17 mouse cellular contexts compared by ENCODE assay signal in the genomic region with DNA sequence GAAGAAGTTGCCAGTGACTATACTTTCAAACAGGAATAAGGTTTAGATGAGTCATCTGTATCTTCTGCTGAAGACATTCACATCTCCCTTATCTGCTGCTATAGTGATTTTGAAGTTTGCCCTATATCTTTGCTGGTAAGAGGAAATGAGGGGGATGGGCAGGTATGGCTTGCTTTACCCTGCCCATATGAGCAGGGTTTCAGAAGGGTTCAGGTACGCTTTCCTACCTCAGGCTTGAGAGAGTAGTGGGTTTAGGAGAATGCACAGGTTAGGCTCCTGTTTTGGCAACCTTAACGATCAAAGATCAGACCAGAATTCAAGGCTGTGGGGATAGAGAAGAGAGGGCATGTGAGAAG. TPM values are rescaled to one million over a fixed set of nuclear protein-coding genes. Genes with fewer than 3 reads are reported as not detected.
DNase-seq lines count a peak whose midpoint lies in the region; ATAC-seq and TF ChIP-seq lines count a peak whose summit lies in the region.
"Had no signal": no experiment of that assay in that cellular context is flagged by ENCODE, and none has a peak within 500 bp of the region (broad histone marks: within the 10 kb centered on the region; RNA-seq: fewer than 3 reads in every experiment).

No protein-coding gene starts in this region.

- TF ChIP-seq CTCF in intestine, postnatal 0 days (IDR thresholded peaks at IDR 0.05; ENCODE audit: low read depth): no peak

- ATAC-seq in activated CD4-positive, CD25-positive, alpha-beta regulatory T cell, adult 4 months: peak; percentile 90
- peak; percentile 65 for ATAC-seq in intestine, postnatal 0 days
- no peak for ATAC-seq in frontal cortex, adult (ENCODE audit: low TSS enrichment)

- no peaks in the 10 kb centered on the region; the same call in 1 of the 2 replicates for H3K36me3 ChIP-seq in intestine, postnatal 0 days (ENCODE audit: control insufficient read depth, insufficient read depth)
- H3K36me3 ChIP-seq: embryonic facial prominence, embryonic 12.5 days; neural tube, embryonic 13.5 days had no signal

- H3K4me3 ChIP-seq in intestine, postnatal 0 days (ENCODE audit: low read depth, low read length): no peak overlapping the region
- H3K4me3 ChIP-seq: embryonic facial prominence, embryonic 12.5 days; erythroblast, embryonic 14.5 days; forebrain, embryonic 13.5 days; left cerebral cortex, adult 2 months; neural tube, embryonic 13.5 days had no signal

- H3K4me2 ChIP-seq in intestine, postnatal 0 days (replicated peaks; ENCODE audit: low read depth): no peak overlapping the region
- H3K4me2 ChIP-seq: embryonic facial prominence, embryonic 12.5 days; forebrain, embryonic 13.5 days; midbrain, embryonic 11.5 days; neural tube, embryonic 13.5 days had no signal

- H3K9ac ChIP-seq in intestine, postnatal 0 days (ENCODE audit: low read depth, low read length): 0 out of 2 replicates have a peak overlapping the region, but pooled peaks have one; percentile 1
- H3K9ac ChIP-seq: embryonic facial prominence, embryonic 12.5 days; forebrain, embryonic 13.5 days; neural tube, embryonic 13.5 days had no signal

- no peaks in the 10 kb centered on the region for H3K27me3 ChIP-seq in intestine, postnatal 0 days (replicated peaks; ENCODE audit: control insufficient read depth, insufficient read depth, low read length)
- H3K27me3 ChIP-seq: embryonic facial prominence, embryonic 12.5 days; forebrain, embryonic 13.5 days; neural tube, embryonic 13.5 days had no signal

- no peaks in the 10 kb centered on the region for H3K9me3 ChIP-seq in intestine, postnatal 0 days (ENCODE audit: control insufficient read depth)
- H3K9me3 ChIP-seq: embryonic facial prominence, embryonic 12.5 days; forebrain, embryonic 13.5 days; neural tube, embryonic 13.5 days had no signal

- WGBS in intestine, postnatal 0 days: 46% methylated on average over 2 of the region's 2 CpGs

- peak; percentile 81 for DNase-seq in CD4-positive helper T cell, adult 2 months (ENCODE audit: low read depth, low spot score)
- DNase-seq in thymus, postnatal 10 days (ENCODE audit: low spot score in 2 of 2): peak; percentile 45 to 62
- no peak for DNase-seq in spleen, postnatal 36 days (ENCODE audit: low spot score in 2 of 2)
- DNase-seq in frontal cortex, postnatal 10 days (ENCODE audit: low spot score in 2 of 2): no peak
- DNase-seq: adrenal gland, adult 8-10 months; B cell, adult 2 months; gastrocnemius, postnatal 25 days; right cerebral cortex, adult 18-20 months had no signal

- peaks cover 21% of the 10 kb centered on the region for H3K4me1 ChIP-seq in intestine, postnatal 0 days (replicated peaks; ENCODE audit: control insufficient read depth, insufficient read depth, low read length)

- no peak overlapping the region; the same call in 1 of the 2 replicates for H3K27ac ChIP-seq in intestine, postnatal 0 days (ENCODE audit: low read depth, low read length)
- H3K27ac ChIP-seq: embryonic facial prominence, embryonic 12.5 days; forebrain, embryonic 13.5 days; left cerebral cortex, adult 2 months; neural tube, embryonic 13.5 days had no signal

RNA-seq across cellular contexts. Expression of a gene that starts 36.7 kb away (rescaled TPM):
- 10 to 100 TPM; 26.7 to 55.5 TPM for polyA plus RNA-seq in activated CD4-positive, CD25-positive, alpha-beta regulatory T cell, adult 4 months (2017; shearing (Covaris generic))
- polyA plus RNA-seq in intestine, postnatal 0 days (2015; fragmentation: Nextera tagmentation; extraction: Ambion mirVana): 4.3 and 5.2 TPM in 2 replicates

Comparison
In these comparisons a context has a peak if more than half of its experiments do, and no peak if none do; other contexts are left out.
1. DNase-seq: peak in CD4-positive helper T cell, adult 2 months (single experiment) and thymus, postnatal 10 days (2 of 2); none in spleen, postnatal 36 days (0 of 2) and frontal cortex, postnatal 10 days (0 of 2).